Mouse (Mus musculus) cerebellum, postnatal 25 days (tissue): ENCODE measurements around the gene Mrpl38.

Experiments
- DNase-seq, 2 experiments: peaks; one replicate each; pipeline ENCODE4 v3.0.0; 2021; ENCODE audit warnings: mixed read lengths in 2 of 2

Mrpl38 gene

GRCm38 (mm10) chr11:116138468-116139138 lies at the start of gene Mrpl38:
Mrpl38 (minus strand) TSS chr11:116138868.
- peak; percentile 86 to 89 for DNase-seq

- no peak for DNase-seq
Observed at GRCm38 (mm10) chr11:116187226-116187930, 48.7 kb upstream of the Mrpl38 start.

- DNase-seq = no peak
Observed at GRCm38 (mm10) chr11:116186360-116186759, 47.7 kb upstream of the Mrpl38 start.

GRCm38 (mm10) chr11:116185836-116186235 lies 47.2 kb upstream of the Mrpl38 start:
- DNase-seq = peak in 1 of 2 experiments; percentile 50

- no peak for DNase-seq
Observed at GRCm38 (mm10) chr11:116178411-116179121, 39.9 kb upstream of the Mrpl38 start.

GRCm38 (mm10) chr11:116176010-116176409 lies 37.3 kb upstream of the Mrpl38 start:
- no peak for DNase-seq

GRCm38 (mm10) chr11:116174775-116175448 lies 36.2 kb upstream of the Mrpl38 start:
- no peak for DNase-seq

- DNase-seq = no peak
Observed at GRCm38 (mm10) chr11:116171959-116172358, 33.3 kb upstream of the Mrpl38 start.

- no peak for DNase-seq
Observed at GRCm38 (mm10) chr11:116170003-116170800, 31.5 kb upstream of the Mrpl38 start.

GRCm38 (mm10) chr11:116169214-116169613 lies 30.5 kb upstream of the Mrpl38 start:
- no peak for DNase-seq

- DNase-seq = peak; percentile 95 to 98
Observed at GRCm38 (mm10) chr11:116167884-116168439, 29.3 kb upstream of the Mrpl38 start, which contains the start of gene Fbf1. Fbf1 (minus strand) TSS chr11:116168166.

- no peak for DNase-seq
Observed at GRCm38 (mm10) chr11:116167232-116167631, 28.6 kb upstream of the Mrpl38 start.

- DNase-seq = no peak
Observed at GRCm38 (mm10) chr11:116163002-116163401, 24.3 kb upstream of the Mrpl38 start.

- DNase-seq = peak in 1 of 2 experiments; percentile 21
Observed at GRCm38 (mm10) chr11:116162146-116162545, 23.5 kb upstream of the Mrpl38 start.

GRCm38 (mm10) chr11:116161312-116161711 lies 22.6 kb upstream of the Mrpl38 start:
- no peak for DNase-seq

GRCm38 (mm10) chr11:116150960-116151359 lies 12.3 kb upstream of the Mrpl38 start:
- DNase-seq = no peak

GRCm38 (mm10) chr11:116149341-116149740 lies 10.7 kb upstream of the Mrpl38 start:
- peak; percentile 66 to 71 for DNase-seq

GRCm38 (mm10) chr11:116148761-116149221 lies 10.1 kb upstream of the Mrpl38 start:
- peak; percentile 82 for DNase-seq

GRCm38 (mm10) chr11:116146294-116146985 lies 7.8 kb upstream of the Mrpl38 start:
- DNase-seq = peak in 1 of 2 experiments; percentile 78

GRCm38 (mm10) chr11:116145481-116146293 lies 7.0 kb upstream of the Mrpl38 start:
- DNase-seq = peak; percentile 73 to 77
